Mouse (Mus musculus) macrophage (primary cell): ENCODE data around the gene Golm1. TPM values are rescaled to one million over a fixed set of nuclear protein-coding genes. Genes with fewer than 3 reads are reported as not detected.
A peak's percentile ranks its signal among the peaks of the same experiment; 100 is the strongest.
"Not testable (repeated sequence)": the region's sequence is repeated elsewhere in the genome, so short reads cannot be mapped to it uniquely, and the experiment has no call there.

Experiments
- H3K27ac ChIP-seq: fragments of 350-480 bp; formaldehyde crosslinking; 2 replicates; pipeline ENCODE4 v1.9.0; 2021
- H3K36me3 ChIP-seq: fragments of 350-480 bp; formaldehyde crosslinking; 2 replicates; pipeline ENCODE4 v1.9.0; 2021; ENCODE audit errors: inconsistent target
- H3K4me3 ChIP-seq: fragments of 350-480 bp; formaldehyde crosslinking; 2 replicates; pipeline ENCODE4 v1.9.0; 2021; ENCODE audit errors: inconsistent target
- H3K79me2 ChIP-seq: fragments of 350-480 bp; formaldehyde crosslinking; 2 replicates; pipeline ENCODE4 v1.9.0; 2021; ENCODE audit errors: inconsistent target
- WGBS: methylation state at CpG from one replicate; pipeline ENCODE4 v1.1.7; 2026; ENCODE audit warnings: inconsistent platforms; ENCODE audit not compliant: missing documents; 5-methylcytosine and 5-hydroxymethylcytosine counted together
- polyA plus RNA-seq: library from polyadenylated mRNA; stranded (reverse); fragments of 250-400 nt; gene quantifications from 3 replicates; pipeline ENCODE4 v1.2.4, GENCODE M21; 2018; ENCODE audit warnings: inconsistent platforms

Gene Golm1
- polyA plus RNA-seq, 1 experiment from 2014 or later: 3.3 TPM

DNA sequence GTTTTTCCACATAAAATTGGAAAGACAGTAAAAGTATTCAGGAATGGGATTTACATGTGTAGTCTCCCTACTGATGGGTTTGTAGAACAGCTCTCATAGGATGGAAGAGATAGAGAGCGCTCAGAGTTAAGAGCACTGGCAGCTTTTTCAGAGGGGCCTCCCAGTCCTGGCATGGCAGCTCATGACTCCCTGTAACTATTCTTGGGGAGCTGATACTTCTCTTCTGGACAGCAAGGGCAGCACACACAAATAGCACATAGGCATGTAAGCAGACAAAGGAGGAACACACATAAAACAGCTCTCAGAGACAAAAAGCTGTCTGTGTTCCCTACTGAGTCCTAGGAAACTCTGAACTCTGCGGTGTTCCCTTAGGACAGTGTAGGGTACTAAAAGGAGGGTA is 65.2 kb downstream of the Golm1 start:
- H3K79me2 ChIP-seq: no peaks in the 10 kb centered on the region
- H3K36me3 ChIP-seq: peaks cover 24% of the 10 kb centered on the region
- WGBS: 100% methylated on average over 2 of the region's 2 CpGs
- H3K4me3 ChIP-seq: no peak overlapping the region
- H3K27ac ChIP-seq: no peak overlapping the region

DNA sequence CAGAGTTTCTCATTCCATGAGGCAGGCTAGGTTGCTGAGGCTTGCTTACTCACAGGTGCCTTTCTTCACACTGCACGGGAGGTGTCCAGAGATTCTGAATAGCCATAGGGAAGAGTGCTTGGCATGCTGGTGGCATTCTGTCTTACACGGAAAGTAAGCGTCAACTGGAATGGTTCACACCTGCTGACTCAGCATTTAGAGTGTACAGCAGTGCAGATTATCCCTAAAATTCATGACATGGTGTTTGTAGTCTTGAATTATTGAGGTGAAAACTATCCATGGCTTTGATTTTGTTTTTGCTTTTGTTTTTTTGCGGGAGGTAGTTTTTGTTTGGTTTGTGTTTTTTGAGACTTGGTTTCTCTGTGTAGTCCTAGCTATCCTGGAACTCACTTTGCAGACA is 65.7 kb downstream of the Golm1 start:
- Histone ChIP-seq H3K4me3 (no peak overlapping the region), H3K27ac (no peak overlapping the region), H3K36me3 (peaks cover 30% of the 10 kb centered on the region), H3K79me2 (no peaks in the 10 kb centered on the region)
- WGBS: 94% methylated on average over 4 of the region's 4 CpGs

DNA sequence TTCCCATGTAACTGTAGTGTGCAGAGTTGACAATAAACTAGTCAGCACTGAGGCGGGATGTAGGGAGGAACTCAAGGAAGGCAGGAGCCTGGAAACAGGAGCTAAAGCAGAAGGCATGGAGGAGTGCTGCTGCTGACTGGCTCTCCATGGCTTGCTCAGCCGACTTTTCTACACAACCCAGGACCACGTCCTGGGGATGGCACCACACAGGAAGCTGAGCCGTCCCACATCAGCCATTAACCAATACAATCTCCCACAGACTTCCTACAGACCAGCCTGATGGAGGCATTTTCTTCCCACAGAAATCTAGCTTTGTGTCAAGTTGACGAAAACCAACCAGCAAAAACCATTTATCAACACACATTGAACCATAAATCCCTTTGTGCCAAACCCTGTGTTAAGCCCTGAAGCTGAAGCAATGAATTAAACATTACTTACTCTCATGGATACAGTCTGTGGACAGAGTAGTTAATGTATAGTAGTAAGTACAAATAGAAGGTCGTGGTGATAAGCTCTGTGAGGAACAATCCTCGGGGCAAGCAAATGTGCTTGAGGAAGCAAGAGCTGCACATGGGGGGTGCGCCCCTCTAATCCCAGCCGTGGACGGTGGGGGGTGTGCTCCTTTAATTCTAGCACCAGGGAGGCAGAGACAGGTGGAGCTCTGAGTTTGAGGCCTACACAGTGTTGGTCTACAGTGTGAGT is 70.2 kb downstream of the Golm1 start:
- H3K4me3 ChIP-seq: no peak overlapping the region
- WGBS: 88% methylated on average over 10 of the region's 10 CpGs
- H3K36me3 ChIP-seq: peaks cover 46% of the 10 kb centered on the region
- no peak overlapping the region for H3K27ac ChIP-seq
- no peaks in the 10 kb centered on the region for H3K79me2 ChIP-seq

DNA sequence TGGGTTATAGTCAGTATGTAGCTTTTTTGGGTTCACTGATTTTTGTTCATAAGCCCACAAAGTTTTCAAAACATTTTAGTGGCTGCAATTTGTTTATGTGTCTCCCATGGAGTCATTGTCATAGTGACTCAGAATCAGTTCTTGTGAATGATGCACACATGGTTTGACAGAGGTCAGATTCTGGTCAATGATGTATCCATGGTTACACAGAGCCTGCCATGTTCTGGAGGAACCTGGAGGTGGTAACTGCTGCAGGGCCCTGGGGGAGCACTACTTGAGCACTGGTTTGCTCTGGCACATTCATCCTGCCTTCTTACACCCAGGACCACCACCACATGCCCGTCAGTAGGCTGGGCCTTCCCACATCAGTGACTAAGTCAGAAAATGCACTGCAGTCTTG is 71.1 kb downstream of the Golm1 start:
- peaks cover 45% of the 10 kb centered on the region for H3K36me3 ChIP-seq
- H3K79me2 ChIP-seq: no peaks in the 10 kb centered on the region
- no peak overlapping the region for H3K4me3 ChIP-seq
- 91% methylated on average over 1 of the region's 1 CpGs for WGBS
- no peak overlapping the region for H3K27ac ChIP-seq

DNA sequence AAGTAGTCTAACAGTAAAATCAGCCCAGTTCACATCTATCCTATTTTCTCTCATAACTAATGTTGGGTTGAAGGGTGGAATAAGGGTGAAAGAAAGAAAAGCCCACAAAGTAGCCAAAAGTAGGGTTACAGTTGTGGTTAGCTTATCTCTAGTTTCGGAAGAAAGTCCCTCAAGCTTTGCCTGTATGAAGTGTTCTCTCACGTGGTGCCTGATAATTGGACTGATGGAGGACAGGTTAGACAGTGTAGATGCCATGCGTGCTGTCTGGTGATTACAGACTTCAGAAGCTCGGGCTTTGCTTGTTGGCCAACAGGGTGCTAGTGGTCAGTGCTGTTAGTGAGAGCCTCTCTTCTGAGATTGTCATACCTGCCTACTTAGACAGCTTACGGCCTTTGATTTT is 72.5 kb downstream of the Golm1 start:
- Histone ChIP-seq H3K79me2 (no peaks in the 10 kb centered on the region), H3K36me3 (peaks cover 32% of the 10 kb centered on the region), H3K4me3 (no peak overlapping the region), H3K27ac (no peak overlapping the region)
- 98% methylated on average over 5 of the region's 5 CpGs for WGBS

DNA sequence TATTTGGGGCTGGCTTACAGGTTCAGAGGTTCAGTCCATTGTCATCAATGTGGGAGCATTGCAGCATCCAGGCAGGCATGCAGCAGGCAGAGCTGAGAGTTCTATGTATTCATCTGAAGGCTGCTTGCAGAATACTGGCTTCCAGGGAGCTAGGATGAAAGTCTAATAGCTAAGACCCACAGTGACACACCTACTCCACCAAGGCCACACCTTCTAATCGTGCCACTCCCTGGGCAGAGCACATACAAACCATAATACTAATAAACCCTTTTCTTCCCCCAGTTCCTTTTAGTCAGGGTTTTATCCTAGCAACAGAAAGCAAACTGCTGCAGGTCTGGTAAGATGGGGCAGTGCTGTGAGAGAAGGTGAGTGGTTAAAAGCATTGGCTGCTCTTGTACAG is 83.0 kb downstream of the Golm1 start:
- 92% methylated on average over 1 of the region's 1 CpGs for WGBS
- Histone ChIP-seq H3K4me3 (no peak overlapping the region), H3K27ac (no peak overlapping the region), H3K36me3 (peaks cover 28% of the 10 kb centered on the region; the same call in 1 of the 2 replicates), H3K79me2 (peaks cover 10% of the 10 kb centered on the region; the same call in 1 of the 2 replicates)

DNA sequence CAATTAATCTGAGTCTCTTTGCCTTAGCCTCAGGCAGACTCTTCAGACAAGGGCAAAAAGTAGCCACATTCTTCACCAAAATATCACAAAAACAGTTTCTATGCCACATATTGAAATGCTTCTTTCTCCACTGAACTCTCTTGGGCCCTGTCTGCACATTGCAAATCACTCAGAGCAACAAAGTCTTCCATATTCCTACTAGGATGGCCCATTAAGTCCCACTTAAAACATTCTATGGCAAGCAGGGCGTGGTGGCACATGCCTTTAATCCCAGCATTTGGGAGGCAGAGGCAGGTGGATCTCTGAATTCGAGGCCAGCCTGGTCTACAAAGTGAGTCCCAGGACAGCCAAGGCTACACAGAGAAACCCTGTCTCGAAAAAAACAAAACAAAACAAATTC is 83.6 kb downstream of the Golm1 start:
- H3K4me3 ChIP-seq, H3K27ac ChIP-seq: not testable (repeated sequence)
- peaks cover 28% of the 10 kb centered on the region; the same call in 1 of the 2 replicates for H3K36me3 ChIP-seq
- peaks cover 16% of the 10 kb centered on the region; the same call in 1 of the 2 replicates for H3K79me2 ChIP-seq
- 96% methylated on average over 3 of the region's 3 CpGs for WGBS

DNA sequence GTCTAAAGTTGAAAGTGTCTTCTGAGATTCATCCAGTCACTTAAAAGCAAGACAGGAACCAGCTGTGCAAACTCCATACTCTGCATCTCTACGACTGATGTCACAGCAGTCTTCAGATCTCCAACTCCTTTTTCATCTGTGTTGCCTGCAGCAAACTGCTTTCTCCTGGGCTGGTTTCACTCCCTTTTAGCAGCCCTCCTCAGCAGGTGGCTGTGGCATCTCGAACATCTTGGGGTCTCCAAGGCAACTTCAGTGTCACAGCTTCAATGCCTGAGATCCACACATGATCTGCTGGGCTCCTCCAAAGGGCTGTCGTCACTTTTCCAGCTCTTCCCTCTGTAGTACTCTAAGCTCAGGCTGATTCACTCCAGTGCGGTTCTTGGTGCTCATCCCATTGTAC is 84.9 kb downstream of the Golm1 start:
- no peak overlapping the region for H3K27ac ChIP-seq
- H3K79me2 ChIP-seq: peaks cover 28% of the 10 kb centered on the region; the same call in 1 of the 2 replicates
- no peak overlapping the region for H3K4me3 ChIP-seq
- 93% methylated on average over 4 of the region's 4 CpGs for WGBS
- peaks cover 28% of the 10 kb centered on the region; the same call in 1 of the 2 replicates for H3K36me3 ChIP-seq

DNA sequence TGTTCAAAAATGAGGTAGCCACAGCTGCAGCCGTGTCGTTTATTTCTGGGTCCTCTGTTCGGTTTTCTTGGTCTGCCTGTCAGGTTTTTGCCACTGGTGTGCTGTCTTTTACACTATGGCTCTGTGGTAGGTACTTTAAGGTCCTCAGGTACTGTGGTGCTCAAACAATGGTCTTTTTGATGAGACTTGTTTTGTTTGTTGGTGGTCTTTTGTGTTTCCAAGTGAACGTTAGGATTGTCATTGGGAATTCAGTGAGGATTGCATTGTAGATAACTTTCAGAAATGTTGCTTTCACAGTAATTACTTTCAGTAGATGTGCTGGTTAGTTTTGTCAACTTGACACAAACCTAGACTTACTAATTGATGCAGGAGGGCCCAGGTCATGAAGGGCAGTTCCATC is 85.9 kb downstream of the Golm1 start:
- H3K36me3 ChIP-seq: peaks cover 28% of the 10 kb centered on the region; the same call in 1 of the 2 replicates
- no peak overlapping the region for H3K27ac ChIP-seq
- WGBS: 95% methylated on average over 4 of the region's 4 CpGs
- H3K79me2 ChIP-seq: peaks cover 29% of the 10 kb centered on the region; the same call in 1 of the 2 replicates
- no peak overlapping the region for H3K4me3 ChIP-seq

DNA sequence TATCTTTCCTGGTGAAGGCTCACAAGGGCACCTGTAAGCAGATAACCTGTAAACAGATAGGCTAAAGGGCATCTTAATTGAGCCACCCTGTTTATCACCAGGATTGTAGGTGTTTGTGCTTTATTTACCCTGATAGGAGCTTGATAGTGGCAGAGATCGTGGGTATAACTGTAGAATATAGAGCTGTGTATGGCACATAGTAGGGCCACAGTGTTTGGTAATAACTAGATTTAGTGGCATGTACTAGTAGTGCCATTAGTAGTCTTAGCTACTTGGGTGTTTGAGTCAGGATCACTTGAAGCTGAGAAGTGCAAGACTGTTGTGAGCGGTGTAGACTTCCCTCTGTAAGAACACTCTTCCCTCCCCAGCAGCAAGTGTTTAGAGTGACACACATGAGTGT is 88.4 kb downstream of the Golm1 start:
- no peak overlapping the region for H3K27ac ChIP-seq
- peaks cover 24% of the 10 kb centered on the region; the same call in 1 of the 2 replicates for H3K79me2 ChIP-seq
- 92% methylated on average over 2 of the region's 2 CpGs for WGBS
- peaks cover 22% of the 10 kb centered on the region; the same call in 1 of the 2 replicates for H3K36me3 ChIP-seq
- no peak overlapping the region for H3K4me3 ChIP-seq

DNA sequence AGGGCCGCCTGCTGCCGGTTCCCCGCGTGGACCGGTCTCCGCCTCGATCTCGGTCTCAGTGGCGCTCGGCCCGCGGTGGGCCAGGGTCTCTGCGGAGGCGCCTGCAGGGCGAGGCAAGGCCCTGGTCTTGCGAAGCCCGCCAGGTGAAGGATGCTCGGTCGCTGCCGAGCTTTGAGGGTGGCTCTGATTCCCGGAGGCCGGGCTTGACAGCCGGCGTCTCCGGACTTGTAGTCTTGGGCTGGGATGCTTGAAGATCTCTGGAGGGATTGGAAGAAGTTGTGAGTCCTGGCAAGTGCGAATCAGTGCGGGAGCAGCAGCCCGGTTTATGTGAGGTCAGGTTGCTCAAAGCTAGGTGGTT is 90.0 kb downstream of the Golm1 start:
- peak overlapping the region; percentile 54 for H3K4me3 ChIP-seq
- no peak overlapping the region for H3K27ac ChIP-seq
- 0 out of 2 replicates have a peak, but pooled peaks cover 8% of the 10 kb centered on the region for H3K36me3 ChIP-seq
- WGBS: 0% methylated on average over 24 of the region's 28 CpGs
- H3K79me2 ChIP-seq: peaks cover 24% of the 10 kb centered on the region; the same call in 1 of the 2 replicates

DNA sequence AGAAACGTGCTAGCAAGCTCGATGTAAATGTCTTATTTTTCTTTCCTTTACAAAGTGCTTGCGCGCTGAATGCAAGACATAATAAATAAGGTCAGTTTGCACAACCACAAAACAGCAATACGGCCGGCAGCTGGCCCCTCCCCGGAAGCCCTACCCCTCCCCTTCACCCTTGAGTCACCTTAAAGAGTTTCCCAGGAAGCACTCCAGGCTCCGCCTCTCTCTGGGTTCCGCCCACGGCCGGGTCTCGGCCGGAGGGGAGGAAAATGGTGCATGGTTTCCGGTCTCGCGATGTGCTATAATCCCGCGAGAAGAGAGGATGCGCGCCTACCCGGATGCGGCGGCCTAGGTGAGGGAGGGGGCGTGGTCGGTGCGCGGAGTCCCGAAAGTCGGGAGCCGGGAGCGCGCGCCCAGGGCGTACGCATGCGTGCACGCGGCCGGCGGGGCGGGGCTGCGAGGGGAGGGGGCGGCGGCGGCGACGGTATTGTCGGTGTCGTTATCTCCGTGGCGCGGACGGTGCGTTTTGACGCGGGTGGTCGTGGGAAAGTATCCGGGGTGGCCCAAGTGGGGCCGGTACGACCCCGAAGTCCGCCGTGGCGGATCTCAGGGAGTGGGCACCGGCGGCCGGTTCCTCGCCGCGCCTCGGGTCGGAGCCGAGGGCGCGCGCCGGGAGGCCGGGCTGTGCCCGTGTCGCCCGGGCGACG is 90.5 kb downstream of the Golm1 start, which contains the start of the genes Agtpbp1 and Naa35:
Agtpbp1 (minus strand) TSS at position 281 of the 701 bp plus-strand sequence.
Naa35 (plus strand) TSS at position 313 of the 701 bp plus-strand sequence.
- H3K36me3 ChIP-seq: 0 out of 2 replicates have a peak, but pooled peaks cover 7% of the 10 kb centered on the region
- peaks cover 24% of the 10 kb centered on the region; the same call in 1 of the 2 replicates for H3K79me2 ChIP-seq
- H3K4me3 ChIP-seq: peak within 1 kb of the TSS; percentile 54
- 1% methylated on average over 80 of the region's 83 CpGs for WGBS
- H3K27ac ChIP-seq: peak within 1 kb of the TSS; percentile 43
